Mouse (Mus musculus) heart, postnatal 25 days (tissue): ENCODE data around the gene Atxn2. TPM values are rescaled to one million over a fixed set of nuclear protein-coding genes. Genes with fewer than 3 reads are reported as not detected.
A peak's percentile ranks its signal among the peaks of the same experiment; 100 is the strongest.
"Not testable (repeated sequence)": the region's sequence is repeated elsewhere in the genome, so short reads cannot be mapped to it uniquely, and the experiment has no call there.

Source experiments
- DNase-seq: peaks from one replicate; pipeline ENCODE4 v3.0.0; 2022; ENCODE audit warnings: low spot score
- intact Hi-C: fragments of 180-260 bp; cut with DNase I; formaldehyde crosslinking; loops from one replicate; pipeline ENCODE4 v1.15.1; 2025
- microRNA-seq: library from miRNA; unstranded; fragments of <30 nt; microRNA quantifications from one replicate; pipeline ENCODE4 v1.2.0, GENCODE M21; 2022
- total RNA-seq, 2 experiments: library from RNA; stranded (reverse); gene quantifications; 2 replicates each; pipeline ENCODE4 v1.2.3; 2021

The Atxn2 gene
- total RNA-seq, 2 experiments from 2014 or later = 148 to 159 TPM

- intact Hi-C loops = loop anchor here (5.0 to 10.0 kb wide), 2 partner anchors 49 to 131 kb away; partner anchors contain the start of gene Atxn2
- DNase-seq = no peak
These were observed 132.2 kb downstream of the Atxn2 start for GRCm38 (mm10) chr5:121843138-121843905.

GRCm38 (mm10) chr5:121845361-121845760, 134.2 kb downstream of the Atxn2 start:
- DNase-seq = no peak
- intact Hi-C loops = loop anchor here (10.0 kb wide), 1 partner anchor 51 kb away; no protein-coding TSS in a partner anchor

- intact Hi-C loops = loop anchor here (10.0 kb wide), 1 partner anchor 52 kb away; no protein-coding TSS in a partner anchor
- DNase-seq = no peak
These were observed 135.2 kb downstream of the Atxn2 start for GRCm38 (mm10) chr5:121846322-121846721.

- intact Hi-C loops = loop anchor here (10.0 kb wide), 1 partner anchor 52 kb away; no protein-coding TSS in a partner anchor
- DNase-seq = not testable (repeated sequence)
These were observed 136.1 kb downstream of the Atxn2 start for GRCm38 (mm10) chr5:121847269-121847668.

GRCm38 (mm10) chr5:121848035-121848519, 136.9 kb downstream of the Atxn2 start:
- intact Hi-C loops = loop anchor here (10.0 kb wide), 1 partner anchor 53 kb away; no protein-coding TSS in a partner anchor
- DNase-seq = no peak

- peak; percentile 86 for DNase-seq
- intact Hi-C loops = loop anchor here (10.0 kb wide), 1 partner anchor 54 kb away; no protein-coding TSS in a partner anchor
These were observed 137.6 kb downstream of the Atxn2 start, which contains the start of gene Pheta1 for GRCm38 (mm10) chr5:121848743-121849142. Gene Pheta1, plus strand, starts transcription at chr5:121848984.

GRCm38 (mm10) chr5:121849478-121850349, 138.6 kb downstream of the Atxn2 start:
- DNase-seq = no peak
- intact Hi-C loops = loop anchor here (10.0 kb wide), 1 partner anchor 55 kb away; no protein-coding TSS in a partner anchor

- DNase-seq = no peak
These were observed 142.4 kb downstream of the Atxn2 start for GRCm38 (mm10) chr5:121853368-121854051.

GRCm38 (mm10) chr5:121854768-121855167, 143.6 kb downstream of the Atxn2 start:
- intact Hi-C loops = no loop called here
- DNase-seq = no peak

More at GRCm38 (mm10) chr5:121853368-121854051, 142.4 kb downstream of the Atxn2 start:
- intact Hi-C loops = loop anchor here (2.0 kb wide), 1 partner anchor 17 kb away; no protein-coding TSS in a partner anchor

- intact Hi-C loops = no loop called here
- no peak for DNase-seq
These were observed 145.6 kb downstream of the Atxn2 start for GRCm38 (mm10) chr5:121856740-121857139.

GRCm38 (mm10) chr5:121858427-121858826, 147.3 kb downstream of the Atxn2 start:
- intact Hi-C loops = no loop called here
- DNase-seq = no peak

- no peak for DNase-seq
- intact Hi-C loops = no loop called here
These were observed 150.8 kb downstream of the Atxn2 start for GRCm38 (mm10) chr5:121861964-121862363.

- intact Hi-C loops = no loop called here
- no peak for DNase-seq
These were observed 153.2 kb downstream of the Atxn2 start for GRCm38 (mm10) chr5:121864330-121864729.

Small RNAs within 50 kb of the gene (microRNA-seq; reads per million reads assigned to microRNA genes)
- gene Mir7031 = 5.0 reads per million, percentile 13 among the genes with 10 or more reads in this experiment

Other genes with a start within 250 kb of the Atxn2 start
- not detected for gene Adam1b, start 207.9 kb upstream of the Atxn2 start, total RNA-seq
- gene Adam1a, start 165.9 kb upstream of the Atxn2 start, total RNA-seq = 1 to 10 TPM; 1.8 to 2.4 TPM
- gene Gm42878, start 165.9 kb upstream of the Atxn2 start, total RNA-seq = not detected
- 10 to 100 TPM; 70.2 to 77.1 TPM for gene Mapkapk5, start 165.4 kb upstream of the Atxn2 start, total RNA-seq
- gene Aldh2, start 117.5 kb upstream of the Atxn2 start, total RNA-seq = 100 to 1,000 TPM; 247 TPM
- gene Acad12, start 92.4 kb upstream of the Atxn2 start, total RNA-seq = 10 to 100 TPM; 54.1 to 60.7 TPM
- gene Acad10, start 50.8 kb upstream of the Atxn2 start, total RNA-seq = 10 to 100 TPM; 18.6 to 21.7 TPM
- gene Brap, start 50.8 kb upstream of the Atxn2 start, total RNA-seq = 10 to 100 TPM; 26.7 to 27.0 TPM
- gene Sh2b3, start 126.3 kb downstream of the Atxn2 start, total RNA-seq = 10 to 100 TPM; 20.3 to 27.3 TPM
- gene Pheta1, start 137.6 kb downstream of the Atxn2 start, total RNA-seq = 10 to 100 TPM; 12.2 to 13.2 TPM